Mouse (Mus musculus) adrenal gland, postnatal 36 days (tissue): ENCODE data around the gene Pom121l2. TPM values are rescaled to one million over a fixed set of nuclear protein-coding genes. Genes with fewer than 3 reads are reported as not detected.

Source experiments
- DNase-seq, 2 experiments: peaks; one replicate each; pipeline ENCODE4 v3.0.0; 2021; ENCODE audit warnings: mixed read lengths in 1 of 2
- total RNA-seq, 2 experiments: library from RNA; stranded (reverse); gene quantifications; 2 replicates each; pipeline ENCODE4 v1.2.3; 2021

Gene Pom121l2
- total RNA-seq, 2 experiments from 2014 or later, result not detected

DNA sequence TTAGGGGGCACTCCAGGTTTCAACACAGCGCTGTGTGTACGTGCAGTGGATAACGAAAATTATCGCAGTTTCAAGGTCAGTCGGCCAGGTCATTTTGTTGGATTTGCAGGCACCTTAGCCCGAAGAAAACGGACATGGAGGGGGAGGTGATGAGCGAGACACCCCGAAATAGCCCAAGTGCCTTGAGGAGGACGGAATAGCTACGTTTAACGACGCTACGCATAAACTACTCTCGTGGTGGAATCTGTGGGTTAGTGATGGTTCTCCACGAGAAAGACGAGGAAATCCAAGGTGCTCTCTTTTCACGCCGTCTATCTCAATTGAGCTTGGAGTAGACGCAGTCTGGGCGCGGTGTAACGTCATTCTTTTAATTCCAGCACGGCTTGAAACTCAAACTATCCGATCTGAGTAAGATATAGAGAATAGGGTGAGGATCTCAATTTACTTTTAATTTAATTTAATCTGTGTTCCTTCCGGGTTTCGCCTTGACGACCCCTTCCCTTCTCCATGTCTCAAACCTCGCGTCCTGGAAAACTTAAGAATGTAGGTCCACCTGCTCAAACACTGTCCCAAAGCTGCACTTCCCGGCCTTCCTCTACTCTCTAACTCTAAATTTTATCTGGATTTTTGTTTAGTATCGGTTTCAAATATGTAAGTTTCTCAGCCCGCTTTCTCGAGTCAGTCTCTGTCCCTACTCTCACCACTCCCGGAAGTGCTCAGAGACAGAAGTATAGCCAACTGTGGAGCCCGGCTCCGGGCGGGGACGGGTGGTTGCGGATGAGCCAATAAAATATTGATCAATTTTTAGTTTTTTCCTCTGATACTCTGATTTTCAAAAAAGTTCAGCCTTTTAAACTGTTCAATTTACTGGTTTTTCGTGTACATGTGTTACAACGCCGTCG, 39.2 kb downstream of the Pom121l2 start:
- DNase-seq, result peak in 1 of 2 experiments; percentile 37

GRCm38 (mm10) chr13:22020901-22021339, 39.9 kb downstream of the Pom121l2 start:
- peak; percentile 72 to 73 for DNase-seq

- DNase-seq, result no peak
Measured at GRCm38 (mm10) chr13:22021581-22021980, 40.6 kb downstream of the Pom121l2 start.

- DNase-seq, result peak; percentile 79 to 81
Measured at GRCm38 (mm10) chr13:22022241-22022640, 41.2 kb downstream of the Pom121l2 start.

DNA sequence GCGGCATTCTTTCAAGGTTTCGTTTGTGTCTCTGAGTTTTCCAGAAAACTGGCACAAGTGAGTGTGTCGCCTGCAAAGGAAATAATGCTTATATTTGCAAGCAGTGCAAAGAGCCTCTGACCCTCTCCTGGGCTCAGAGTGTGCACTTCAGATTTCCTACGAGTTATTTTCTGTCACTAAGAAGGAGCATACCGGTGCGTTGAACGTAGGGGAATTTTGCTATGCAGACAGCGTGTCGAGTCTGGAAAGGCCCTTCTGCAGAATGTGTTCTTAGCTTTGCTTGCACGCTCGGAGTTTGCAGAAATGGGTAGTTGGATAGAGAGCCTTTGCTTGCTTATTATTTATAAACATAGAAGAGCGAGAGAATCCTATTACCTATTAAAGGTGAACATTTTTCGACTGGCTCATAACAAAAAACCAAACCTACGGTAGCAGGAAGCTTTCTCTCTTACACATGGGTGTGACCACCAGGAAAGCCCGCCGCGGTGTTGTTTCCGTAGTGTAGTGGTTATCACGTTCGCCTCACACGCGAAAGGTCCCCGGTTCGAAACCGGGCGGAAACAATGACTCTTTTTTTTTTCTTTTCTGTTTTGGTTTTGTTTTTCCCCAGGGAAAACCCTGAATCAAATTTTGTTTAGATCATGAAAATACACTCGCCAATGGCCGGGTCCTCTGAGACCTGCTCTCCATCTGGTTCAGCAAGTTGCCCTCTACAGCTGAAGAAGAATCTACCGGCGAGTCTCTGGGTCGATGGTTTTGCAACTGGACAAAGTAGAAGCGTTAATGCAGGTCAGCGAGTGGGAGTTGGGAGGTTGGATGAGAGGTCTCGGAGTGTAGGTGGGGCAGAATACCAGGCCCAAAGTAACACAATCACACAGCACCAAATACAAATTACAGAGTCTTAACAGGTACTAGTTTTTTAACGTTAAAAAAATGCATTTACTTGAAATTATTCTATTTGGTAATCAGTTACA, 45.4 kb downstream of the Pom121l2 start:
- DNase-seq, result peak; percentile 86 to 87

GRCm38 (mm10) chr13:22028673-22029460, 47.9 kb downstream of the Pom121l2 start:
- DNase-seq, result peak; percentile 93 to 95

DNA sequence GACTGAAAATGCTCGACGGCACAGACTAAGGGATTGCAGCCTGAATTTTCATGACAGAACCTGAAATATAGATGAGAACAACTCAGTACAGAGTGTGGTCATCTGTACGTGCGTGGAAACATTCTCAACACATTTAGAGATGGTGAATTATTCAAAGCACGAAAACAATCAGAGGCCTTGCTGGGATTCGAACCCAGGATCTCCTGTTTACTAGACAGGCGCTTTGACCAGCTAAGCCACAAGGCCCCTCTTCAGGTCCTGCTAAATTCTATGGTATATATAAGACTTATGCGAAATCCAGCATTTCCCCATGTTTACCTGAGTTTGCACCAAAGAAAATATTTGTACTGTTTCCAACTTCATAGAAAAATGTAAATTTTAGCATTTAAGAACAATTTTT, 48.9 kb downstream of the Pom121l2 start:
- no peak for DNase-seq

GRCm38 (mm10) chr13:22030493-22030892, 49.5 kb downstream of the Pom121l2 start:
- DNase-seq, result no peak

- DNase-seq, result no peak
Measured at GRCm38 (mm10) chr13:22033741-22034442, 52.9 kb downstream of the Pom121l2 start.

- DNase-seq, result no peak
Measured at GRCm38 (mm10) chr13:22034443-22035266, 53.7 kb downstream of the Pom121l2 start.

DNA sequence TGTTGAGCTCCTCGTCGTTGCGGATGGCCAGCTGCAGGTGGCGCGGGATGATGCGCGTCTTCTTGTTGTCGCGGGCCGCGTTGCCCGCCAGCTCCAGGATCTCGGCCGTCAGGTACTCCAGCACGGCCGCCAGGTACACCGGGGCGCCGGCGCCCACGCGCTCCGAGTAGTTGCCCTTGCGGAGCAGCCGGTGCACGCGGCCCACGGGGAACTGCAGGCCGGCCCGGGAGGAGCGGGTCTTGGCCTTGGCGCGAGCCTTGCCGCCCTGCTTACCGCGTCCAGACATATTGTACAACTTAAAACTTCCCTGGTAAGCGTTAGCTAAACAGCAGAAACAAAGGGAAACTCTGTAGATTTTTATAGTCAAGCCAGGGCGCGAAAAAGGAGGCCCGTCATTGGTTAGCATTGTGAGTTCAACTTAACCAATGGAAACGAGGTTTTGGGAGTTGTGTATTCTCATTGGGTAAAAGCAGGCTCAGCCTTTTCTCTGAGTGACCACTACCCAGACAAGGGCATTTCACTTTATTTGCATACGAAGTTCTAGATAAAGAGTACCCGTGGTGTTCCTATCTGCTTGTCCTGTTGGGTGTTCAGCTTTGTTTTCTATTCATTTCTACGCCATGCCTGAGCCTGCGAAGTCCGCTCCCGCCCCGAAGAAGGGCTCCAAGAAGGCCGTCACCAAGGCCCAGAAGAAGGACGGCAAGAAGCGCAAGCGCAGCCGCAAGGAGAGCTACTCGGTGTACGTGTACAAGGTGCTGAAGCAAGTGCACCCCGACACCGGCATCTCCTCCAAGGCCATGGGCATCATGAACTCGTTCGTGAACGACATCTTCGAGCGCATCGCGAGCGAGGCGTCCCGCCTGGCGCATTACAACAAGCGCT, 54.5 kb downstream of the Pom121l2 start, which contains the start of the genes Hist1h2ah and Hist1h2bk:
TSS of gene Hist1h2ah (minus strand) at position 302 of the 882 bp plus-strand sequence.
TSS of gene Hist1h2bk (plus strand) at position 604 of the 882 bp plus-strand sequence.
- peak; percentile 72 to 82 for DNase-seq

DNA sequence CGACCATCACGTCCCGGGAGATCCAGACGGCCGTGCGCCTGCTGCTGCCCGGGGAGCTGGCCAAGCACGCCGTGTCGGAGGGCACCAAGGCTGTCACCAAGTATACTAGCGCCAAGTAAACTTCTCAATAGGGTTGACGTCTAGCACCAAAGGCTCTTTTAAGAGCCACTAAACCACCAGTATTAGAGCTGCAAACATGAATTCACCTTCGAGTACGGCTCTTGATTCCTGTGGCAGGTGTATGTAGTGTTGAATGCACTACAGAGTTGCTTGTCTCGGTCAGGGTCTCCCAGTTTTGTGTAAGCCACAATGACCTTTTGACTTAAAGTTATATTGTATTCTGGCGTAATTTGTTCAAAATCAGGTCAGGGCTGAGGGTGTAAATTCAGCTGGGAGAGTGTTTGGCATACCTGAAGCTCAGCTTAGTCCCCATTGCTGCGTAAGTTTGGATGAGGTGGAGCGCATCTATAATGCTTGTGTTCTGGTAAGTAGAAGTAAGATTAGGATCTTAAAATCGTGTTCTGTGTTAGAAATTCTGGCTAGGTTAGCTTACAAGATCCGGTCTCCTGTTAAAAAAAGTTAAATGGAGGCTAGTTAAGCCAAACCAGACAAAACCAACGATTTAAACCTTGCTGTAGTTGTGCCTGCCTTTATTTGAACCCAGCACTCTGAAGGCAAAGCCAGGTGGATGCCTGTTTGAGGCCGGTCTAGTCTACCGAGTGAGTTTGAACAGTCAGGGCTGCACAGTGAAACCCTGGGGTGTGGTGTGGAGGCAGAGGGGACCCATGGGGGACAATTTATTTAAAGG, 55.4 kb downstream of the Pom121l2 start:
- no peak for DNase-seq

DNA sequence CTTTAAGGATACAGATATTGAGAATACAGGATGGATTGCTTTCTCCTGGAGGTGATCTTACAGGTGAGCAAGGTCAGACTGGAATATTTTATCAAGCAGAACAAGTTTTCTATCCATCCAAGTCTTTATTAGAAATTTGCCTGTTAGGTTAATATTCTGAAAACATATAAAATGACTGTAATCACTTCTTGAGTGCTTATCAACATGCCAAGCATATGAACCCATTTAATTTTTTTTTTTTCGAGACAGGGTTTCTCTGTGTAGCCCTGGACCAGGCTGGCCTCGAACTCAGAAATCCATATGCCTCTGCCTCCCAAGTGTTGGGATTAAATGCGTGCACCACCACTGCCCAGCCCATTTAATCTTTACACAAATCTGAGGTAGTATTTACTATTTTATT, 56.0 kb downstream of the Pom121l2 start:
- DNase-seq, result no peak

DNA sequence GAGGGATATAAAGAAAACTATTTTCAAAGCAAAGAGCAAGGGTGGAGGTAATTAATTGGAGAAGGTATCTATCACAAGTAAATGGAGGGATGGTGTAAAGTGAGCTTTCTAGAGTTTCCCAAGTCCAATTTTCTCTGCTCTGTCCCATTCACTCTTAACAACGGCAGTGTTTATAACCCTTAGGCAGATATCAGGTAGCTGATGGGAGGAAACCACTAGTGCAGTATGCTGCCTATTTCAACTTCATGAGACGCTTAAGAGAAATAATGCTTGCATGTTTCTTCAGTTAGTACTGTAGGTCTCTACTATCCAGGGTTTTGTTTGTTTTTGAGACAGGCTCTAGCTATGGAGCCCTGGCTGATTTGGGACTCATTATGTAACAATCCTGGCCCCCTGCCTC, 56.4 kb downstream of the Pom121l2 start:
- no peak for DNase-seq
